Mouse (Mus musculus): ENCODE results near the gene Dab2ip. TPM values are rescaled to one million over a fixed set of nuclear protein-coding genes. Genes with fewer than 3 reads are reported as not detected.

The Dab2ip gene
- total RNA-seq, 4 experiments from 2014 or later: 41.4 to 47.5 (median 46.5) TPM

DNA sequence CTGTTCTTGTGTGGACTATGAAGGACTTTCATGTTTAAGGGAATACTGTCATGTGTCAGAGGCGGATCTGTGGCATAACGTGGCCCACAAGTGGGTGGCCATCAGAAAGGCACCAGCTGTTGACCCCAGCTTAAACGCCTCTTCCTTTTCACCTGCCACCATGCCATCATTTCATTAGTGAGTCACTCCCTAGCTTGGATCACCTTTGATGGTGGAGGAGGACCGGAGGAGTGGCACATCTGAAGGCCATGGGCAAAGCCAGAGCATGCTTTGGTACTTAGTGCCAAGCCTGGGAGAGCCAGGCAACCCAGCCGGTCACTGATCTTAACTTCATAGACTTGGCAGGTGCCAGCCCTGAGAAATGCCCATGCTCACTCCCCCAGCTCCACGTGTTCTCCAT, 96.7 kb downstream of the Dab2ip start:
- DNase-seq (ENCODE audit: low spot score): no peak

DNA sequence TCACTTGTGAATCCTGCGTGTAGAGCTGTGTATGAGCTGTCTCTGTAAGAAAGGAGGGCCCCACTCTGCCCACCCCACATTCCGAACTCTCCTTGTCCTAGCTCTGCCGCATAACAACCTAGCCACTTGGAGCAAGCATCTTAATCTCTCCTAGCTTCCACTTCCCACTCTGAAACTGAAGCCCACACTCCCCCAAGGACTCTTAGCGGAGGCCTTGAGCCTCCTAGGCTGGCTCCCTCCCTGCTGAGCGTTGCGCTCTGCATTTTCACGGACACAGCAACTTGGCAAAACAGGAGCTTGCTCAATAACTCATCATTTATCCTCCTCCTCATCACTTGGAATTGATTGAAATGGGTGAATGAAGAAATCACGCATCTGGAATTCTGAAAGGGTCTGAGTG, 97.9 kb downstream of the Dab2ip start:
- no peak for DNase-seq (ENCODE audit: low spot score)

- DNase-seq (ENCODE audit: low spot score): no peak
Observed at GRCm38 (mm10) chr2:35658311-35658710, 100.2 kb downstream of the Dab2ip start.

- DNase-seq (ENCODE audit: low spot score): no peak
Observed at GRCm38 (mm10) chr2:35659578-35660194, 101.6 kb downstream of the Dab2ip start.

DNA sequence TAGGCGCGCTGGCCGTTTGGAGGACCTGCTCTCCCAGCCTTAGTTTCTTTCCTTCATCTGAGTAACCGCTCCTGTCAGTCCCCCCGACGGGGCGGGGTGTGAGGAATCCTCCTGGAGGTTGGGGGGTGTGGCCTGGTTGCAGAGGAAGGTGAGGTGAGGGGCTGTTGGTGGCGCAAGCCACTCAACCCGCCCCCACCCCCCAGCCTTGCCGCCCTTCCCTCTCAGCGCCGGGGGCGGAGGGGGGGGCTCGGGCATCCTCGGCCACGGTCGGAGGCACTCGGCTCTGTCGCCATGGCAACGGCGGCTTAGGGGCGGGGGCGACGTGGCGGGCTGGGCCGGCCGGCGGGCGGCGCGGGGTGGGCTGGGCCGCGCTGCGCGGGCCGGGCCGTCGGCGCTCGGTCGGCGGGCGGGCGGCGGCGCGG, 102.9 kb downstream of the Dab2ip start:
- no peak for DNase-seq (ENCODE audit: low spot score)

- peak; percentile 76 for DNase-seq (ENCODE audit: low spot score)
Observed at GRCm38 (mm10) chr2:35661454-35662000, 103.5 kb downstream of the Dab2ip start.

- DNase-seq (ENCODE audit: low spot score): no peak
Observed at GRCm38 (mm10) chr2:35662001-35662491, 104.0 kb downstream of the Dab2ip start.

- DNase-seq (ENCODE audit: low spot score): no peak
Observed at GRCm38 (mm10) chr2:35662738-35663550, 104.9 kb downstream of the Dab2ip start.

DNA sequence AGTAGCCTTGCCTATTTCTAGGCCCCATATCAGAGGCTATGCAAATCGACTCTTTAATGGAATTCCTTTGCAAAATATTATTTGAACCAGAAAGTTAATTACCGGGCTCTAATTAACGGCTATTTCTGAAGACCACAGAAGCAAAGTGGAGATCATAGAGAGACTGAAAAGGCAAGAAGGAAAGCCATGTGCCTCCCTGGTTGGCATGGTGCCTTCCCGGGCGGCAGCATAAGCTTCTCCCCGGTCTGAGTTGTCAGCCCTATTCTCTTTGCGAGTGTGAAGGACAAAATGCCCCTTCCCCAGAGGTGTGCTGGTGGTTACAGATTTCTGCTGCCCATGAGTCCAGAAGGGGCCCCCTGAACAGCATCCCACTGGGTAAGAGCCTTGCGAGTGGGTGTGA, 109.7 kb downstream of the Dab2ip start:
- no peak for DNase-seq (ENCODE audit: low spot score)

GRCm38 (mm10) chr2:35669217-35669616, 111.2 kb downstream of the Dab2ip start:
- no peak for DNase-seq (ENCODE audit: low spot score)

- no peak for DNase-seq (ENCODE audit: low spot score)
Observed at GRCm38 (mm10) chr2:35669748-35670147, 111.7 kb downstream of the Dab2ip start.

DNA sequence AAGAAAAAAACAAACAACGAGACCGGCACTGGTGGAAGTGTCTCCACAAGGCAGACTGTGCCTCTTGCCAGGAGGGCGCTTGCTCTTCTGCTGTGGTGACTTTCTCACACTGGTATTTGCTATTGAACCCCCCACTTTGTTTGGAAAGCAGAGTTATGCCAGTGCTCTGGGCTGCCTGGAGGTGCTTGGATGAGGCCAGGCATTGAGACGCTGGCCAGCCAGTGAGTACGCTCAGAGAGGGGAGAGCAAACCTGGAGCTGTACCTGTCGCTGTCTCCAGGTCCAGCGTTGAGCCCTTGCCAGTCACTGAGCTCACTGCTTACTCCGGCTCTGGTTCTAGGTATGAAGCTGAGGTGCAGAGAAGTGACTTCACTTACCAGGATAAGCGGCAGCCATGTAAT, 112.2 kb downstream of the Dab2ip start:
- DNase-seq (ENCODE audit: low spot score): no peak

DNA sequence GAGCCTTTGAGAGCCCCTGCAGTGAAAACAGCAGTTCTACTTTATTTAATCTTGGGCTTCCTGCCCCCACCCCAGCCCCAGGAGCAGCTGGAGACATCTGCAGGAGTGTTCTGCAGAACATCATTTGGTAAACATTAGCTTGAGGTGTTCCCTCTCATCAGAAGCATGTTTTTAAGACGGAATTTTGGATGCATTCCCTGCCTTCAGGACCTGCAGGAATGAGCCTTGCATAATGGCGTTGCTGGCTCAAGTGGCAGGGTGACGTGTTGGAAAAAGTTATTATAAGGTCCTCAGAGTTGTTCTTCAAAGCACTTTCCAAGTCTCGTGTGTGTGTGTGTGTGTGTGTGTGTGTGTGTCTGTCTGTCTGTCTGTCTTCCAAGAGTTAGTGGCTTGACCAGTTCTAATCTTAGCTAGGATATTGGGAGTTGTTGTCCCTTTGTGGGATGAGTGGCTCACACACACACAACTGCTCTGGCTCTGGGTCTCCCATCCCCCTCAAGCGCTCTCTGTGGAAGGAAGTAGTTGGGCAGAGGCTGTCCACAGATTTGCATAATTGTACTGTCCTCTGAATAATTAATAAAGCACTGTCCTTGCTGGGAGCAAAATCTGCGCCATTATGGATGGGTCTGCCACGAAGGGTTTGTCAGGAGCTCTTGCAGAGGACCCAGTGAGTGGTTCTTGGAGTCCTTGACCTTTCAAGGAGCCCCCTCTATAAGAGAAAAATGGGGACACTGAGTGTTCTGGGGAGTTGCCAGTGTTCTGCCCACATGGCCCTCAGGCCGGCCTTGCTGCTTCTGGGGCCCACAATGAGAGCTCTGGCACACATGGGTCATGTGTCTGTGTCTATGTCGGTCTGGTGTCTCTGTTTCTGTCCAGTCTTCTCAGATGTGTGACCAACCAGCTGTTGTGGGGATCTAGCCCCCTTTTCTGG, 114.2 kb downstream of the Dab2ip start:
- DNase-seq (ENCODE audit: low spot score): peak; percentile 84

DNA sequence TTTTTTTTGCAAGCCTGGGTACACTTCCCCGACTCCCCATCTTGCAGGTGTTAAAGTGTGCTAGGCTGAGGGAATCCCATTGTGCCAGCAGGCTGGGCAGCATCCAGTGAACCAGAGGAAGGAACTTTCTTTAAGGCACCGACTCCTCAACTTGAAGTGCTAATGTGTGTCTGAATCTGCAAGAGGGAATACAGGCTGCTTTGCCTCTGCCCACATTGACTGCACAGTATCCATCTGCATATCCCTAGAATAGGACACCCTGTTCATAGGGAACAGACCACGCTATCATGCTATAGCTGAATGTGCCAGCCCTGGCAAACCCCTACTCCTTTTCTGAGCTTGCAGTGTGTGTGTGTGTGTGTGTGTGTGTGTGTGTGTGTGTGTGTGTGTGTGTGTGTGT, 115.1 kb downstream of the Dab2ip start:
- no peak for DNase-seq (ENCODE audit: low spot score)

DNA sequence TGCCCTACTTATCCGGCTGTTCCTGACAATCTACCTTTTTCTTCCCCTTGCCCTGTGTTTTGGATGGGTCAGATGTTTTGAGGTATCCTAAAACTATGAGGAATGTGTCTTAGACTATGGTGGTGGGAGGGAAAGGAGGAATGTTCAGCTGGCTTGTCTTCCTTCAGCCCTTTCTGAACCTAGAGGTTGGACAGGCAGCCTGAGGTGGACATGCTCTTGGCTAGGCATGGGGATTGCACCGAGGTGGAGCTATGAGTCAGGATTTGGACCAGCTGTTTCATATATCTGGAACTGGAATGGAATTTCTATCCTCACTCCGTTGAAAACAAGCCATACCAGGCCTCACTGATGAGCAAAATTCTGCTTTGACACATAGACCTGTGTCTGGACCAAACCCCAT, 115.9 kb downstream of the Dab2ip start:
- no peak for DNase-seq (ENCODE audit: low spot score)

DNA sequence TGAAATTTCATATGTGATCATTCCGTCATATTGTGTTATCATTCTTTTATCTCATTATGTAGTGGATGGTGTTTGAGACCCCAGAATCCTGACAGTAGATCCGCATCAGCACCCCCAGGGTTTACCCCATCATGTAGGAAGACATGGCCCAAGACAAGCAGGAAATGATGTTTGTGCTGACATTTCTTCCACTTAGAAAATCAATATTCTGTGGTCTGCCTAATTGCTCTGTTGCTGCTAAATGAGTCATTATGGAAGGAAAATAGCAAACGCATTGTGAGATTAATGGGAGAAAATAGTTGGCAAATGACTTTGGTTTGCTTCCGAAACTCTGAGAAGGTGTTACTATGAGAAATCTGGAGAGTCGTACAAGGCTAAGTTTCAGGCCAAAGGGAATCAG, 116.4 kb downstream of the Dab2ip start:
- no peak for DNase-seq (ENCODE audit: low spot score)

DNA sequence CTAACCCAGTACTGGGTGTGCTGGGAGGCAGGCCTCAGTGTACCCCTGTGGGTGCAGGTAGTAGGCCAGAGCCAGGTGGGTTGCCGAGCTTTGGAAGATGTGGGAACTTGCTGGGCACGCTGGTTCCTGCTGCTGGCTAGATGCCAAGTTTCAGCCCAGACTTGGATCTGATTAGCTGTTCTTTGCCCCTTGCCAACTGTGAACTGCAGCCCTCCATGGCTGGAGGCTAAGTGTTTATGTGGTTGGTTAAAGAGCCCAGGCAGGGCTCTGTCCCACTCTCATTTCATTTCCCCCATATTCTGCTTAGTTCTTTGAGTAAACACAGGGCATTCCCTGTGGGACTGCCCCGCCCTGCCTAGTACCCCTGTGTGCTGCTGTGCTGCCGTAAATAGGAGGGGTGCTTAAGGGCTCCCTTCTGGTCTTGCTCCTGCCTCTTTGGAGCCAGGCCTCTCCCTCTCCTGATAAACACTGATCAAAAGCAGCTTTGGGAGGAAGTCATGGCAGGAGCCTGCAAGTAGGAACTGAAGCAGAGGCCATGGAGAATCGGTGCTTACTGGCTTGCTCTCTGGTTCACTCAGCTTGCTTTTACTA, 118.1 kb downstream of the Dab2ip start:
- DNase-seq (ENCODE audit: low spot score): no peak

- no peak for DNase-seq (ENCODE audit: low spot score)
Observed at GRCm38 (mm10) chr2:35677855-35678254, 119.8 kb downstream of the Dab2ip start.

GRCm38 (mm10) chr2:35678440-35678839, 120.4 kb downstream of the Dab2ip start:
- DNase-seq (ENCODE audit: low spot score): no peak

GRCm38 (mm10) chr2:35679812-35680672, 122.0 kb downstream of the Dab2ip start:
- peak; percentile 78 for DNase-seq (ENCODE audit: low spot score)
